Mouse (Mus musculus): Measurements from ENCODE around the gene Nectin2. TPM values are rescaled to one million over a fixed set of nuclear protein-coding genes. Genes with fewer than 3 reads are reported as not detected.

Nectin2 gene
- polyA plus RNA-seq, 1 experiment from 2014 or later, result 143 TPM

Other genes with a start within 250 kb of the Nectin2 start
- gene Bloc1s3, start 242.1 kb downstream of the Nectin2 start, polyA plus RNA-seq (2015; fragmentation: Nextera tagmentation; extraction: Ambion mirVana), result 1.4 and 2.0 TPM in 2 replicates
- gene Trappc6a, start 242.1 kb downstream of the Nectin2 start, polyA plus RNA-seq (2015; fragmentation: Nextera tagmentation; extraction: Ambion mirVana), result 147 and 159 TPM in 2 replicates
- gene Nkpd1, start 232.6 kb downstream of the Nectin2 start, polyA plus RNA-seq (2015; fragmentation: Nextera tagmentation; extraction: Ambion mirVana), result 0.06 and 0.07 TPM in 2 replicates
- 15.5 and 18.6 TPM in 2 replicates for gene Ppp1r37, start 187.4 kb downstream of the Nectin2 start, polyA plus RNA-seq (2015; fragmentation: Nextera tagmentation; extraction: Ambion mirVana)
- 0.42 and 0.64 TPM in 2 replicates for gene Zfp296, start 173.2 kb downstream of the Nectin2 start, polyA plus RNA-seq (2015; fragmentation: Nextera tagmentation; extraction: Ambion mirVana)
- gene Gemin7, start 172.9 kb downstream of the Nectin2 start, polyA plus RNA-seq (2015; fragmentation: Nextera tagmentation; extraction: Ambion mirVana), result 132 and 137 TPM in 2 replicates
- gene Clasrp, start 146.0 kb downstream of the Nectin2 start, polyA plus RNA-seq (2015; fragmentation: Nextera tagmentation; extraction: Ambion mirVana), result 30.3 and 32.5 TPM in 2 replicates
- gene Relb, start 121.0 kb downstream of the Nectin2 start, polyA plus RNA-seq (2015; fragmentation: Nextera tagmentation; extraction: Ambion mirVana), result 8.8 and 10.6 TPM in 2 replicates
- gene Clptm1, start 85.5 kb downstream of the Nectin2 start, polyA plus RNA-seq (2015; fragmentation: Nextera tagmentation; extraction: Ambion mirVana), result 70.5 and 77.6 TPM in 2 replicates
- gene Apoc2, start 72.5 kb downstream of the Nectin2 start, polyA plus RNA-seq (2015; fragmentation: Nextera tagmentation; extraction: Ambion mirVana), result 463 and 798 TPM in 2 replicates
- gene Gm44805, start 69.1 kb downstream of the Nectin2 start, polyA plus RNA-seq (2015; fragmentation: Nextera tagmentation; extraction: Ambion mirVana), result not detected in 2 replicates
- 2.6 and 8.3 TPM in 2 replicates for gene Apoc4, start 69.0 kb downstream of the Nectin2 start, polyA plus RNA-seq (2015; fragmentation: Nextera tagmentation; extraction: Ambion mirVana)
- 39.5 and 43.2 TPM in 2 replicates for gene Apoc1, start 57.8 kb downstream of the Nectin2 start, polyA plus RNA-seq (2015; fragmentation: Nextera tagmentation; extraction: Ambion mirVana)
- 314 and 355 TPM in 2 replicates for gene Apoe, start 51.3 kb downstream of the Nectin2 start, polyA plus RNA-seq (2015; fragmentation: Nextera tagmentation; extraction: Ambion mirVana)
- 143 and 157 TPM in 2 replicates for gene Tomm40, start 35.0 kb downstream of the Nectin2 start, polyA plus RNA-seq (2015; fragmentation: Nextera tagmentation; extraction: Ambion mirVana)
- 58.7 and 62.7 TPM in 2 replicates for gene Bcam, start 20.5 kb upstream of the Nectin2 start, polyA plus RNA-seq (2015; fragmentation: Nextera tagmentation; extraction: Ambion mirVana)
- gene Cblc, start 46.3 kb upstream of the Nectin2 start, polyA plus RNA-seq (2015; fragmentation: Nextera tagmentation; extraction: Ambion mirVana), result 32.6 and 42.1 TPM in 2 replicates
- 15.5 and 15.6 TPM in 2 replicates for gene Bcl3, start 72.3 kb upstream of the Nectin2 start, polyA plus RNA-seq (2015; fragmentation: Nextera tagmentation; extraction: Ambion mirVana)
- 0.13 and 0.27 TPM in 2 replicates for gene Gm19345, start 101.5 kb upstream of the Nectin2 start, polyA plus RNA-seq (2015; fragmentation: Nextera tagmentation; extraction: Ambion mirVana)
- not detected in 2 replicates for gene Ceacam16, start 110.8 kb upstream of the Nectin2 start, polyA plus RNA-seq (2015; fragmentation: Nextera tagmentation; extraction: Ambion mirVana)
- not detected in 2 replicates for gene Ceacam19, start 137.5 kb upstream of the Nectin2 start, polyA plus RNA-seq (2015; fragmentation: Nextera tagmentation; extraction: Ambion mirVana)
- 13.9 and 16.5 TPM in 2 replicates for gene Pvr, start 170.7 kb upstream of the Nectin2 start, polyA plus RNA-seq (2015; fragmentation: Nextera tagmentation; extraction: Ambion mirVana)
- 14.7 and 19.1 TPM in 2 replicates for gene Igsf23, start 200.3 kb upstream of the Nectin2 start, polyA plus RNA-seq (2015; fragmentation: Nextera tagmentation; extraction: Ambion mirVana)
- gene Ceacam20, start 214.9 kb upstream of the Nectin2 start, polyA plus RNA-seq (2015; fragmentation: Nextera tagmentation; extraction: Ambion mirVana), result 3.5 and 6.5 TPM in 2 replicates
- gene Nlrp9b, start 241.0 kb upstream of the Nectin2 start, polyA plus RNA-seq (2015; fragmentation: Nextera tagmentation; extraction: Ambion mirVana), result 0.75 and 0.76 TPM in 2 replicates